Mouse (Mus musculus) kidney, embryonic 14.5 days (tissue): ENCODE data around the gene 3110018I06Rik. TPM values are rescaled to one million over a fixed set of nuclear protein-coding genes. Genes with fewer than 3 reads are reported as not detected.

Experiments used
- ATAC-seq: fragments of 200-750 bp; cut with Nextera tagmentation; 2 replicates; pipeline ENCODE4 v1.8.0; 2017; ENCODE audit warnings: moderate number of reproducible peaks, mild to moderate bottlenecking, moderate TSS enrichment, moderate library complexity; ENCODE audit not compliant: low FRiP score, low TSS enrichment
- H3K27ac ChIP-seq: fragments of 300-500 bp; sonication (generic); 2 replicates; pipeline ENCODE4 v1.5.1; 2014; ENCODE audit warnings: low read depth, mild to moderate bottlenecking, low read length, moderate library complexity, mixed read lengths
- H3K27me3 ChIP-seq: fragments of 300-500 bp; sonication (generic); 2 replicates; pipeline ENCODE4 v1.6.1; 2014; ENCODE audit warnings: mild to moderate bottlenecking, low read length; ENCODE audit not compliant: control insufficient read depth, insufficient read depth
- H3K36me3 ChIP-seq: fragments of 300-500 bp; sonication (generic); 2 replicates; pipeline ENCODE4 v1.6.1; 2014; ENCODE audit warnings: low read length, mixed read lengths; ENCODE audit not compliant: control insufficient read depth, insufficient read depth
- H3K4me1 ChIP-seq: fragments of 300-500 bp; sonication (generic); 2 replicates; pipeline ENCODE4 v1.6.1; 2014; ENCODE audit warnings: low read length, mixed read lengths; ENCODE audit not compliant: control insufficient read depth, insufficient read depth
- H3K4me2 ChIP-seq: fragments of 300-500 bp; sonication (generic); replicated peaks from 2 replicates; pipeline ENCODE4 v1.6.1; 2014; ENCODE audit warnings: low read depth, mild to moderate bottlenecking, low read length
- H3K4me3 ChIP-seq: fragments of 300-500 bp; sonication (generic); 2 replicates; pipeline ENCODE4 v1.5.1; 2014; ENCODE audit warnings: mild to moderate bottlenecking, low read length
- H3K9ac ChIP-seq: fragments of 300-500 bp; sonication (generic); 2 replicates; pipeline ENCODE4 v1.6.1; 2014; ENCODE audit warnings: low read depth, mild to moderate bottlenecking, low read length, moderate library complexity
- H3K9me3 ChIP-seq: fragments of 300-500 bp; sonication (generic); 2 replicates; pipeline ENCODE4 v1.6.1; 2016; ENCODE audit warnings: low read length; ENCODE audit not compliant: control insufficient read depth
- WGBS: fragments of 180-500 bp; shearing (Covaris S2); extraction: QIAGEN DNeasy Blood & Tissue Kit; methylation state at CpG from one replicate; pipeline ENCODE4 v1.1.7; 2014; 5-methylcytosine and 5-hydroxymethylcytosine counted together
- polyA plus RNA-seq: library from polyadenylated mRNA; unstranded; fragments of >200 nt; fragmentation: Nextera tagmentation; extraction: Ambion mirVana; gene quantifications from 2 replicates; pipeline ENCODE4 v1.2.1, GENCODE M21; 2014

The 3110018I06Rik gene
- not detected in 2 replicates for polyA plus RNA-seq

DNA sequence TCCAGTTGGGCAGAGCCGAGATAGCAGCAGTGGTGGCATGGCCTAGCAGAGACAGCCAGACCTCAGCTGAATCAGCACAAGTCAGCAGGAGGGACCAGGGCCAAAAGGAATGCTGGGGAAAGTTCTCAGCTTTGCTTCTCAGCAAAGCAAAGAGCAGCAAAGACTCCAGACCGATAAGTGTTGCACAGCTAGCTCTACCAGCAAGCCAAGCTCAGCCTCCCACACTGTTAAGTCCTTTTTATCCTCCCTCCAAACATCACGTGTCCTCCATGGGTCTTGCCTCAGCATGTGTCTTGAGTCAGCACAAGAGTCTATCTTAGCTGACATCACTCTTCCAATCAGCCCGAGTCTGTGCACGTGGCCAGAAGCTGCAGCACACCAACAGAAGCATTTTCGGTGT lies at the start of gene 3110018I06Rik:
3110018I06Rik (plus strand) TSS at position 262 of the 400 bp plus-strand sequence.
- Histone ChIP-seq H3K9me3 (no peaks in the 10 kb centered on the region; the same call in 1 of the 2 replicates), H3K4me3 (no peak within 1 kb of the TSS), H3K27me3 (no peaks in the 10 kb centered on the region), H3K4me2 (no peak within 1 kb of the TSS), H3K27ac (no peak within 1 kb of the TSS), H3K4me1 (no peaks in the 10 kb centered on the region), H3K36me3 (no peaks in the 10 kb centered on the region), H3K9ac (no peak within 1 kb of the TSS)
- ATAC-seq = no peak
- 89% methylated on average over 6 of the region's 6 CpGs for WGBS

DNA sequence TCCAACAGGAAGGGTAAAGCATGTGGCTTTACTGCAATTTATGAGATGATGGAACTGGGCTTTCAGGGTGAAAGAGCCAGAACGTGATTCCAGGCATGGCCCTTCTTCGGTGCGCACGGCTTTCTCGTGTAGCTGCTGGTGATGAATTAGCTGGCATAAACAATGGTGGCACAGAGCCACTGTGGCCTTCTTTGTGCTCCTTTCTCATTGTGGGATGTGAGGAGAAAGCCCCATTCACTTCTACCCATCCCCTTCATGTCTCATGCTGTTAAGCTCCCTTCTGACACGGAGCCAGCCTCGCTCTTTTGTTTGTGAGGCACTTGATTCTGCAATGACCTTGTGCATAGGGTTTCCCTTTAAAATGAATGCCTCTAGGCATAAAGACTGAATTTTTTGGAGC lies 43.8 kb upstream of the 3110018I06Rik start:
- Histone ChIP-seq H3K9me3 (no peaks in the 10 kb centered on the region), H3K27me3 (no peaks in the 10 kb centered on the region), H3K27ac (no peak overlapping the region), H3K4me1 (no peaks in the 10 kb centered on the region), H3K9ac (no peak overlapping the region), H3K4me2 (no peak overlapping the region), H3K36me3 (no peaks in the 10 kb centered on the region), H3K4me3 (no peak overlapping the region)
- ATAC-seq = no peak
- WGBS = 90% methylated on average over 7 of the region's 7 CpGs

DNA sequence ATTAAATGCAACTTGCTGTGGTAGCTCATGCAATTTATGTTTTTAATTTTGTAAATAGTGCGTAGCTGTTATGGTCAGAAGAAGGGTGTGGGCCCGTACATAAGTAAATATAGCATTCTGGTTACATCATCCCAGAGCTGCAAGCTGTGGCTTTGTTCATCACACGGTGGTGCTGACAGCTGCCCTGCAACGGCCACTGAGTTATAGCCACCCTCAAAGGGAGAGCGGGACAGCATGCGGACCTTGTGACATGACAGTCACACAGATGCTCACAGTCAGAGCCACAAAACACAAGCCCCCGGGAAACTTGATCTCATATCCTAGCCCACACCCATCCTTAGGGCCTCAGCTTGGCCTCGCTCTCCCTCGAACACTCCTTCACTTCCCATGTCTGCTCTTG lies 30.6 kb upstream of the 3110018I06Rik start:
- Histone ChIP-seq H3K4me2 (no peak overlapping the region), H3K9me3 (no peaks in the 10 kb centered on the region), H3K4me3 (no peak overlapping the region), H3K4me1 (no peaks in the 10 kb centered on the region), H3K9ac (no peak overlapping the region), H3K27me3 (no peaks in the 10 kb centered on the region), H3K36me3 (no peaks in the 10 kb centered on the region), H3K27ac (no peak overlapping the region)
- no peak for ATAC-seq
- 49% methylated on average over 9 of the region's 9 CpGs for WGBS

DNA sequence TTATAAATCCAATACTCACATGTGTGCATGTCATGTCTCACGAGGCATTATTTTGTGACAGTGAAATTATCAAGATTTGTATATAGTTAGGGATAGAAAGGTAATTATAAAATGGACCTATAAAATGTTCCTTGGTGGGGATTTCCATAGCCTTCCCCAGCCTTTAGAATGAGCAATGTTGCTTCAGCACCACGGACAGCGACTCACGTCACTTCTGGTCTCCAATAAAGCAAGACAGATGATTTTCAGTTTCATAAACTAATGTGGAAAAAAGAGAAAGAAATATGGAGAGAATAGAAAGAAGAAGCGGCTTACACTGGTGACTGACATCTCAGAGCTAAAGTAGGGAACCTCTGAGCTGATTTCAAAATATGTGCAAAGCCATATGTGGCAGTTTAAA lies 23.7 kb upstream of the 3110018I06Rik start:
- Histone ChIP-seq H3K9me3 (no peaks in the 10 kb centered on the region), H3K9ac (no peak overlapping the region), H3K4me3 (no peak overlapping the region), H3K36me3 (no peaks in the 10 kb centered on the region), H3K27me3 (no peaks in the 10 kb centered on the region), H3K27ac (no peak overlapping the region), H3K4me1 (no peaks in the 10 kb centered on the region), H3K4me2 (no peak overlapping the region)
- WGBS = 18% methylated on average over 5 of the region's 5 CpGs
- no peak for ATAC-seq

DNA sequence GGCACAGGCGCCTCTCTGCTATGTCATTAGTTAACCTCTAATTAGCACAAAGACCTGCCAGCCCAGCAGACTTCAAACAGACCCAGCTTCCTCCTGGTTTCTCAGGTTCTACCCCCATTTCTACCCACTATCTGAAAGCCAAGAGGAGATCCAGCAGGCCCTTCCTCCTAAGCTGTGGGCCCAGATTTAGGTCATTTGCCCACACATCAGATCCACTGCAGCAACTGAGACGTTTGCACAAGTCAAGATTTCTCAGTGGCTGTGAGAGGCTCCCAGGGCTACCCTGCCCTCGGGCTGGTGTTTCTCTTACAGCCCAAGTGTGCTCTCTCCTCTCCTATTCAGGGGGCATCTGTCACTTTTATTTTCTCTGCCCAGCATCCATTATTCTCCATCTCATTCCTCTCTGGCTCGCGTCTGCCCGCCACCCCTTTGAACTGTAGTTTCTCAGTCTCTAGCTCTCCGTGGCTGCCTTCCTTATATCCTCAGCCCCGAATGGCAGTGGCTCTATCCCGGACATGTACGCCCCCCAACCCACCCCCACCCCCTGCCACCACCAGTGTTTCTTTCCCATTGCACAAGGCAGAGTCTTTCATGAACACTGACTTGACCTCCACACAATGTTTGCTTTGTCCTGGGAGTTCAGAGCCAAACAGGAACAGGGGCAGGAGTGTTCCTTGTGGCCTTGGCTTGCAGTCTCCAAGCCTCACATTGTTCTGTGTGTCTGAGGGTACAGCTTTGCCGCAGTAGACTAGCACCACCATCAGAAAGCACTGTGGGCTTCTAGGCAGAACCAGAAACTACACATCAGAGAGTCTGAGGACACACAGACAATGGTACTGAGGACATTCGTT lies 11.8 kb upstream of the 3110018I06Rik start:
- no peak overlapping the region for H3K27ac ChIP-seq
- H3K27me3 ChIP-seq = no peaks in the 10 kb centered on the region
- H3K9me3 ChIP-seq = no peaks in the 10 kb centered on the region
- H3K4me3 ChIP-seq = no peak overlapping the region
- 61% methylated on average over 12 of the region's 12 CpGs for WGBS
- H3K4me2 ChIP-seq = no peak overlapping the region
- no peak overlapping the region for H3K9ac ChIP-seq
- no peak for ATAC-seq
- no peaks in the 10 kb centered on the region for H3K36me3 ChIP-seq
- H3K4me1 ChIP-seq = no peaks in the 10 kb centered on the region

DNA sequence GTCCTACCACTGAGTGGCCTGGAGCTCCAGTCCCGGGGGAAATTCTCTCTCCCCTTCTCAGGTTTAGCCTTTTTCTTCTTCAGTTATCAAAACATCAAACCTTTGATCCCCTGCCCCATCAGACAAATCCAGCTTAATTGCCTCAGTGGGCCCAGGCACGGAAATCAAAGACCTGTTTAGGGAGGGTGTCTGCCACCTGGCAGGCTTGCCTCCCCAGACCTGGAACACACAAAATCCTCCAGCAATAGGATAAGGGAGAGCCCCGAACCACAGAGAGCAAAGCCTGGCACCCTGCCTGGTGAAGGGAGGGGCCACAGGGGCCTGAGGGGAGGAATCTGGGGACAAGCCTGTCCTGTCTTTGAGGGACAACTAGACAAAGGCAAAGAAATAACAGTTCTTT lies 9.1 kb upstream of the 3110018I06Rik start:
- no peak for ATAC-seq
- no peak overlapping the region for H3K4me3 ChIP-seq
- H3K36me3 ChIP-seq = no peaks in the 10 kb centered on the region
- no peaks in the 10 kb centered on the region for H3K9me3 ChIP-seq
- H3K4me2 ChIP-seq = no peak overlapping the region
- no peak overlapping the region; the same call in 1 of the 2 replicates for H3K9ac ChIP-seq
- H3K27me3 ChIP-seq = no peaks in the 10 kb centered on the region
- 17% methylated on average over 3 of the region's 3 CpGs for WGBS
- no peak overlapping the region for H3K27ac ChIP-seq
- no peaks in the 10 kb centered on the region for H3K4me1 ChIP-seq

DNA sequence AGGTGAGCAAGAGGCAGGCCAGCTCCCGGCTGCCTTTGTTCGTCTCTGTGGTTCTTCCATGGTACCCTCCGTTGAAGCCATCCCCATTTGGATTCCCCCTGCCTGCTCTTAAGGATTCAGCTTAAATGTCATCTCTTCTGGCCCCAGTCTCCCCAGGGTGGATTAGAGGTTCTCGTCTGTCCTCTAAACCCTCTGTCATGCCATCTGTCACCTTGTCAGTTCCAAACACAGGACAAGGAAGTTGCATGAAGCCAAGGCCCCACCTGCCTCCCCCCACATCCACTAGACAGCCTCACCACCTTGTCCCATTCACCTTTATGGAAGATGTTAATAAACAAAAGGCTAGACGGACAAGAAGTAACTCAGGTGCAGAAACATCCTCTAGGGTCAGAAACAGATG lies 5.4 kb upstream of the 3110018I06Rik start:
- no peak overlapping the region for H3K4me2 ChIP-seq
- no peak overlapping the region for H3K4me3 ChIP-seq
- no peak overlapping the region for H3K9ac ChIP-seq
- no peak for ATAC-seq
- no peaks in the 10 kb centered on the region; the same call in 1 of the 2 replicates for H3K9me3 ChIP-seq
- no peaks in the 10 kb centered on the region for H3K27me3 ChIP-seq
- H3K4me1 ChIP-seq = no peaks in the 10 kb centered on the region
- 77% methylated on average over 5 of the region's 5 CpGs for WGBS
- H3K27ac ChIP-seq = no peak overlapping the region
- no peaks in the 10 kb centered on the region for H3K36me3 ChIP-seq

DNA sequence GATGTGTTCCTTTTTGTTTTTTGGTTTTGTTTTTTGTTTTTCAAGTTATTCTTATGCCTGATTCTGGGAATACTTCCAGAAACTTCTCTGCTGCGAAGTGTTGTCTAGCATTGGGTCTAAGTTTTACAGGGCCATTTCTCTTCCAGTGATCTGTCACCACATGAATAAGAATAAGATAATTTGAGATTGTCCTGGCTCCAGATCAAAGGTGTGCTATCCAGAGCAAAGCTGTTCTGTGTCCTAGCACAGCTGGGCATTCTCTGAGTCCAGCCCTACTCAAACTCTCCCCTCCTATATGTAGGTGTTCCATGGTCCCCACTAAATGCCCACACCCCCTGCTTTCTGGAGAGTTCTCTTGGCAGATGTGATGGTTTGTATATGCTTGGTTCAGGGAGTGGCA lies 2.9 kb downstream of the 3110018I06Rik start:
- 81% methylated on average over 1 of the region's 1 CpGs for WGBS
- no peak overlapping the region for H3K9ac ChIP-seq
- no peak overlapping the region for H3K4me2 ChIP-seq
- no peaks in the 10 kb centered on the region for H3K27me3 ChIP-seq
- H3K4me3 ChIP-seq = no peak overlapping the region
- no peaks in the 10 kb centered on the region for H3K4me1 ChIP-seq
- no peak overlapping the region for H3K27ac ChIP-seq
- H3K36me3 ChIP-seq = no peaks in the 10 kb centered on the region
- no peak for ATAC-seq
- H3K9me3 ChIP-seq = no peaks in the 10 kb centered on the region; the same call in 1 of the 2 replicates

DNA sequence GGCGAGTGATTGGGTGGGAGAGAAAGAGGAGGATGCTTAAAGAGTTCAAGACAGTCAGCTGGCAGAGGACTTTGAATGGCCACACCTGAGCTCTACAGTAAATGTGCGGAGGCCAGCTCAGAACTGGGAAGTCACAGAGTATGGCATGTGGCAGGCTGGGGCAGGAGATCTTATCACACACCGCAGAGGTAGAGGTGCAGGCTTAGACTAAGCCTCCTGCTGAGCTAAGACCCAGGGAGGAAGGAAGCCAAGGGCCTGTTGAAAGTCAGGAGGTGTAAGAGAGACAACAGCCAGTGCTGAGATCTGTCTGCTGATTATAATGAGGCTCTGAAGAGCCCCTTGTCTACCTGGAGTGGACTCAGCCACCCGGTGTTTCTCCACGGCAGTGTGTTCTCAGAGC lies 8.5 kb downstream of the 3110018I06Rik start:
- Histone ChIP-seq H3K27ac (no peak overlapping the region), H3K36me3 (no peaks in the 10 kb centered on the region), H3K4me2 (no peak overlapping the region), H3K9ac (no peak overlapping the region), H3K27me3 (no peaks in the 10 kb centered on the region), H3K4me3 (no peak overlapping the region), H3K4me1 (no peaks in the 10 kb centered on the region), H3K9me3 (no peaks in the 10 kb centered on the region)
- 72% methylated on average over 5 of the region's 5 CpGs for WGBS
- no peak for ATAC-seq
